Mouse (Mus musculus): ENCODE results near the gene Myo7a.

DNA sequence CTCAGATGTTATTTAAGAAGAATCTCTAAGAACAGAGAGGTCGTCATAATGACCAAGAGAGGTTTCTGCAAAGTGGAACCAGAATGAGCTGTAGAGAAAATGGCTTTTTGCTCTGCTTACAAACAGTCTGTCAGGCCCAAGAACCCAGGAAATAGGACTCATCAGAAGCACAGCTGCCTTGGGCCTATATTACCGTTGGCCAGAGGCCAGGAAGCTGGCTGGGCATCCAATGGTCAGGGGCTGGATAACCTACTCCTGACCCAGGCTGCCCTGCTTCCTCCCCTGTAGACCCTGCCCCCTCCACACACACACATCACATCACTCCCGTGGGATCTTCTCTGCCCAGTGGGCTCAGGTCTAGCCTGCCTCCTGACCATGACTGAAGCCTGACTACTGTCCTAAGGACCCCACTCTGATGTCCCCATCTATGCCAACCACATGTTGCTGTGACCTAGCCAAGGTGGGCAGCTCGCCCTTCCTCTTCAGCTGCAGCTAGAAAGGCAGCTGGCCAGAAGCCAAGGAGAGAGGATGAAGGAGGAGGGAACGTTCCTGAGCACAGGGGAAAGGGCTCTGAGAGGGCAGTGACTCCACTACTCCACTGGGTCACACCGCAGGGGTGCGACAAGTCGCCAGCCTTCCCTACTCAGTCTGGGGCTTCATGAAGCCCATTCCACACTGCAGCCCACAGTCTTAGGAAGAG, 40.9 kb upstream of the Myo7a start:
- TF ChIP-seq GATA1 (IDR thresholded peaks at IDR 0.05; ENCODE audit: low read length) (no peak), TAL1 (IDR thresholded peaks at IDR 0.05; ENCODE audit: low read length) (no peak)

All from erythroblast, embryonic 14.5 days (primary cell).